Mouse (Mus musculus): Measurements from ENCODE around the gene Ier3. TPM values are rescaled to one million over a fixed set of nuclear protein-coding genes. Genes with fewer than 3 reads are reported as not detected.
A peak's percentile ranks its signal among the peaks of the same experiment; 100 is the strongest.

Ier3 gene
- polyA plus RNA-seq, 2 experiments from 2014 or later = 0.60 TPM

DNA sequence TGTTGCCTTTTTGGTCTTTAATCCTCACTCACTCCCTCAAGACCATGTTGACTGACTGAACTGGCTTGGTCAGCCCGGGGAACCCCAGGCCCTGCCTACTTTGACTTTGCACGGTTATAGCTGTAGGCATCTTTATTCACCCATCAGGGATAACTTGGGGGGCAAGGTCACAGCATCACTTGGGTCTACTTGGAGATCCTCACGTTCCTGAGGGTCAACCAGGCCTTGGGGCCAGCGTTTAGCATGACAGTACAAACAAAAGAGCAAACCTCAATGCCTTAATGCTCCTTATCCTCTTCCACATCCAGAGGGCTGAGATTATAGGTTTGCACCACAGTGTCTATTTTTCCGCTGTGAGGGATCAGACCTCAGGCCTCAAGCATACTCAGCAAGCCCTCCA lies 9.2 kb upstream of the Ier3 start:
- no peak for ATAC-seq

- ATAC-seq = no peak
Measured at GRCm38 (mm10) chr17:35812736-35813135, 8.7 kb upstream of the Ier3 start.

DNA sequence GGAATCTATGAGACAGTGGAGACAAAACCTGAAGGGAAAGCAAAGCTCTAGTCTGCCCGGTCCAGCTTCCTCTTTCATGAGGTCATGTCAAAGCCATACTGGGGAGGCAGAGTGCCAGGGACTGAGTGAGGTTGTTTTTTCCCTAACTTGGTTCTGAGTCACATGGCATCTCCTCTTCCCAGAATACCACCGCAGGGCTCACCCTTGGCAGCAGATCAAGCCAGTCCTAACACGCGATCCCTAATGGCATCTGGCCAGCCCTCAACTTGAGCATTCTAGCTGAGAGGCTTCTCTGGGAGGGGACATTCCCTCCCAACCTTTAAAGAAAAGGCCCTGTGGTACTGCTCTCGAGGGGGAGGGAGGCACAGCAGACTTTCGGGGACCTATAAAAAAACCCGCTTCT lies 8.2 kb upstream of the Ier3 start:
- no peak for ATAC-seq

DNA sequence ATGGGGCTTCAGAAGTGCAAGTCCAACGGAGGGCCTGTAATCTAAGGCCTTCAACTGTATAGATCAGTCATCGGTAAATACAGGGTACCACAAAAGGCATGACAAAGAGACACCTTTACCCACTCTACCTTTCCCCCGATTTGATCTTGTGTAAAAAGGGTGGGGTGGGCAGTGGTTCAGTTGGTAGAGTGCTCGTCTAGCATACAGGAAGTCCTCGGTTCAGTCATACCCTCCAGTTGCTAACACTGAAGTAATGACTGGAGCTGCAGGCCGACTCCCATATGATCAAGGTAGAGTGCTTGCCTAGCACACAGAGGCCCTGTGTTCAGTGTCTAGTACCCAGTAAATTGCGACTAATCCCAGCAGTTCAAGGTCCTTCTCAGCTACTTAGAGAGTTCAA lies 7.8 kb upstream of the Ier3 start:
- ATAC-seq = peak; percentile 68

DNA sequence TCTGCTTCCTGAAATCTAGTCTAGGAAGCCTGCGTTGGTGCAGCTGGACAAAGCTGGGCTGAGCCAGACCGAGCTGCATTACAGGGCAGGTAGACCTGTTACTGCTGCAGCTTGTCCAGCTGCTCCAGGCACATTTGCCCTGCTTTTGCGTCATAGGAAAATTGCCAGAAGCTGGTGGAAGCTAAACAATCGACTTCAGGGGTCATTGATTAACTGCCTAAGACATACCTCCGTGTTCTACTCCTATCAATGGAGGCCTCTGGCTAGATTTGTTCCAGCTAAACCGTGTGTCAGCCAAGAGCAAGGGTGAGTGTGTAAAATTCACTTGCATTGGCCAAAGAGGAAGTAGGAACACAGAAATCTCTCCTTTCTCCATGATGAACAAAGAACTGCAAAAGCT lies 6.8 kb upstream of the Ier3 start:
- no peak for ATAC-seq

DNA sequence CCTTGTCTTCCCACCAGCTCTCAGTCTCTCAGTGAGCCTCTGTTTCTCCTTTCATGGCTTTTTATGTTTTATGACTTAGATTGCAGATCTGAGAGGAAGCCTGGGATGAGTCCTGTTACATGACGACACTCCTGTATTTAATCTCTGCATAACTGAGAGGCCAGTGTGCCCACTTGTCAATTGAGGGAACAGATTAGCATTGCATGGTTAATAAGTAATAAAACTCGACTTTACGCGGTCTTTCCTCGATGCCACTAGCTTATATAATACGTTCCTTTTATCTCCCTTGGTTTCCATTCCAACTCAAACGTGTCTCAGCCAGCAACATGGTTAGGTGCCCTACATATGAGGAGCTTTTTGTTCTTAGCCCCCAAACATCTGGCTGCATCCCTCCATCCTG lies 5.6 kb upstream of the Ier3 start:
- ATAC-seq = no peak

- ATAC-seq = no peak
Measured at GRCm38 (mm10) chr17:35816686-35817085, 4.8 kb upstream of the Ier3 start.

DNA sequence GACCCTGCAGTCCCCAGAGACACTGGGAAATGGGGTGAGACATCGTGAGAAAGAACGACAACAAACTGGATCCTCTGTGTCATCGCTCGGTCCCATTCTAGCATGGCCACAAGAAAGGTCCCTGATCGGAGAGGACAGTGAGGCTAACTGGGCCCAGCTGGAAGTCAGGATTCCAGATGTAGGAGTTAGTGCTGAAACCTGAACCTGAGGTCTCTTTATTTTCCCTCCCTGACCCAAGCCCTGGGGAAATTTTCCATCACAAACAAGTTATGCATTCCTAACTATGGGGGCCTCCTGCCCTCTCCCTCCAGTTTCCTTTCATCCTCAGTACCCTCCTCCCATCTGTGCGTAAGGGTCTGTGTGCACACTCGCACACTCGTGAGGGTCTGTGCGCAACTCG lies 4.3 kb upstream of the Ier3 start:
- ATAC-seq = no peak

- no peak for ATAC-seq
Measured at GRCm38 (mm10) chr17:35820111-35820510, 1.4 kb upstream of the Ier3 start.

DNA sequence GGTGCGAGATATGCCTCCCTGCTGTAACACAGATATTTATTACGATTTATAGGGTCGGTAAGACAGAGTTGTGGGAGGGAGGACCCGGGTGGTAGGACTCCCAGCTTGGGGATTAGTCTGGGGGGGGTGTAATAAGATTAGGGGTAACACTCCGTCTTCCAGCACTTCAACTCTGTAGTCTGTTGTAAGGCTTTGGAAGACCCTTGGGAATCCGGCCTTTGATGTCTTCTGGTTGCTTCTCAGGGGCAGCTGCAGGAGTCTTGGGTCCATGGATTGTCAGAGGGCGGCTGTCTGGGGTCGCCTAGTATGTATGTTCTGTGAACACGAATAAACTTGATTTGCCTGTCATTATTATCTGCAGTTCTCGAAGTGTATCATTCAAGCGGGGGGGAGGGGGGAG lies 1.1 kb downstream of the Ier3 start:
- no peak for ATAC-seq

DNA sequence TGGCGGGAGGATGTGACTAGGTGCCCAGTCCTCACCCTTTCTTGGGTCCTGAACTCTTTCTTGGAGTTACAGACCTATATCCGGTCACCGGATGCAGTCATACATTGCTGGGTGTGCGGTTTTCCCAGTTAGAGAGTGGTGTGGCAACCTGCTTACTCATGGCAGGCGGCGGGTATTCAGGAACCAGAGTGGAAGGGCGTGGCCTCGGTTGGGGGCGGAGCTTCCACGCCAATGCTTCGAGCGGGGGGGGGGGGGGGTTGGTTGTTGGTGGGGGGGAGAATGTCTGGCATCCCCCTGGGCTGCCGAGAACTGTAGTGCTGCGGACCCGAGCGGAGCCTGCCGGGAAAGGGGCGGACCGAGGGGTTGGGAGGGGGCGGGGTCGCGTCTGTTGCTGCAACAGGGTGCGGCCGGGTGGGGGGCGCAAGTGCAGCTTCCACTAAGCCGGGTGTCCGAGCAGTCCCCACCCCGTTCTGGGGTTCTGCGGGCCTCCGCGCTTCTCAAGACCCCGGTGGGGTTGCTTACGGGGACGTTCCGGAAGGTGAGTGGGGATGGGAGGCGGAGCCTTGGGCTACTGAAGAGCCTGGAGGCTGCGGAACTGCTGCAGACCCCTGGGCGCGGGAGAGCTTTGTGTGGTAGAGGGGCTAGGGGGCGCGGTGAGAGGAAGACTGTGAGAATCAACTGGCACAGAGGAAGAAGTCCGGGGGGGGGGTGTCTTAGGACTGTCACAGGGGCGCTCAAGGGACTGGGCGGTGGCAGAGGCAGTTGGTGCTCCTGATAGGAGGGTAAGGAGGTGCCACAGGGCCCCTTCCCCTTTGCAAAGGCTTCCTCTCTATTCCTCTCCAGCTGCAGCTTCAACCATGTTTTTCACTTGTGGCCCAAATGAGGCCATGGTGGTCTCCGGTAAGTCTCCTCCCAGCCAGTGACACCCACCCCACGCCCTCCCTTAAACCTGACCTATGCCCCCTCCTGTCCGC lies 1.8 kb downstream of the Ier3 start, which contains the start of gene Flot1:
Flot1 (plus strand) TSS at position 267 of the 974 bp plus-strand sequence.
- peak; percentile 76 for ATAC-seq

DNA sequence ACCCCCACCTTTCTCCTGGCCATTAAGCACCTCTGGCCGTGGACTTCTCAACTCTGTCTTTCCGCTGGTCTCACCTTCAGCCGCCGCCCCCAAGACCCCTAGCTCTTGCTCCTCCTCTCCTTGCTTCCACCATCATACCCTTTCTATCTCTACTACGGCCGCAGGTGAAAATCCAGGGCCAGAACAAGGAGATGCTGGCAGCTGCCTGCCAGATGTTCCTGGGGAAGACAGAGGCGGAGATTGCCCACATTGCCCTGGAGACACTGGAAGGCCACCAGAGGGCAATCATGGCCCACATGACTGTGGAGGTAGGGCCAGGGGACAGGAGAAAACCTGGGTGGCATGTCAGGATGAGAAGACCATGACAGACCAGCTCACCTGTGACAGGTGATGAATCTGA lies 2.9 kb downstream of the Ier3 start:
- ATAC-seq = no peak

DNA sequence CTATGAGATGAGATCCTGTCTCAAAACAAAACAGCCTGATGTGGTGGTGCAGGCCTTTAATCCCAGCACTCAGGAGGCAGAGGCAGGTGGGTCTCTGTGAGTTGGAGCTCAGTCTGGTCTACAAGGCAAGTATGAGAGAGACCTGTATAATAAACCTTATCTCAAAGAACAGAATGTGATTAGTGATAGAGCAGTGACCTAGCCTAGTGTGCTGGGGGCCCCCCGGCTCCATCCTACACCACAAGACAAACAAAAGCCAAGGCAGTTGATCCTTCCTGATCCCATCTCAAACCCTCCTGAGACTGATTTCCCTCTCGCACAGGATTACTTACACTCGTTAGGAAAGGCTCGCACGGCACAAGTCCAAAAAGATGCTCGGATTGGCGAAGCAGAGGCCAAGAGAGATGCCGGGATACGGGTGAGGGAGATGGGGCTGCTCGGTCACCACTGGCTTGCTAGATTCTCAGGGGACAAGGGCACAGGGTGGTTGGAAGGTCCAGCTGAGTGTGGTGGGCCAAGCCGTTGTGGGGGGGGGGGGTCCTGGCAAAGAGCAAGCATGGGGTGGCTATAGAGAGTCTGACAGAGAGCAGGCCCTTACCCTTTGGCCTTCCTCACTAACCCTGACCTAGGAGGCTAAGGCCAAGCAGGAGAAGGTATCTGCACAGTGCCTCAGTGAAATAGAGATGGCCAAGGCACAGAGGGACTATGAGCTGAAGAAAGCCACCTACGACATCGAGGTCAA lies 3.8 kb downstream of the Ier3 start:
- ATAC-seq = no peak

DNA sequence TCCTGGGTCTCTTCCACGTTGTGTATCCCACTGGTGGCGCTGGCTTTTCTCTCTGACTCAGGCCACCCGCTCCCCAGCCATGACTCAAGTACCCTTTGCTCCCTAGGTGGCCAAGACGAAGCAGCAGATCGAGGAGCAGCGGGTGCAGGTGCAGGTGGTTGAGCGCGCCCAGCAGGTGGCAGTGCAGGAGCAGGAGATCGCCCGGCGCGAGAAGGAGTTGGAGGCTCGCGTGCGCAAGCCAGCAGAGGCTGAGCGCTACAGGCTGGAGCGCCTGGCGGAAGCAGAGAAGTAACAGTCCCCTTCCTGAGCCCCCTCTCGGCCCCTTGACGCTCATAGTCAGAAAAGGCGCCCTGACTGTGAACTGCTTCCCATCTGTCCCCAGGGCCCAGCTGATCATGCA lies 8.3 kb downstream of the Ier3 start:
- peak; percentile 93 for ATAC-seq

DNA sequence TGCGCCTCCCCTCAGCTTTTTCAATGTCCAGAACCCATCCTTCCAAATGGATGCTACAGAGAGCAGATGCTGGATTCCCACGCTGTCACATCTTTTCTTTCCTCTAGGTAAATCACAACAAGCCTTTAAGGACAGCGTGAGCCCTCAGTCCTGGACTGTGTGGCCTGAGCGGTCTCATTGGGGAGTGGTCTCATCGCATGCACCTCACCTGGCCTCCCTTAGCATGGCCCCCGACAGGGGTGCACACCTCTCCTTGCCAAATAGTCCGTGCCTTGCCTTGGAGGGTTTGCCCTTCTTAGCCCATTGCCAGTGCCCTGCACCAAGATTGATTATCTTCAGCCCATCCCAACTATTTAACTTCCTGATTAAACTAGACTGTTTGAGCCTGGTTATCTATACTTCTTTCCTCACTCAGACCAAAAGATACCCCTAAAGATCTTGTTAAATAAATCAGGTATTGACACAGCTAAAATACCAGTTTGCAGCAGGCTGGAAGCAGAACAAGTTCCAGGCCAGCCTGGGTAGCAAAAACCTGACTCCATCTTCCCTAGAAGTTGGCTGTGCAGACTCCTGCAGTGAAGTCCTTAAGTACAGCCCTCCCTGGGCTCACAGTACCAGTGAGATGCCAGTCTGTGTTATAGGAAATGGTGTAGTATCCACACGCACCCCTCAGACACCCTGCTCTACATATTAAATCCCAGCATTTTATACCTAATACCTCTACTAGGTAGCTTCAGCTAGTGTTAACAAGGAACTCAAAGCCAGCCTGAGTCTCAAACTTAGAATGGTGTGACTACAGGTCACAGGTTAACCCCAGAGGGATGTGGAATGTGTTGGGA lies 11.1 kb downstream of the Ier3 start:
- ATAC-seq = no peak

- no peak for ATAC-seq
Measured at GRCm38 (mm10) chr17:35833239-35833751, 11.8 kb downstream of the Ier3 start.

GRCm38 (mm10) chr17:35833894-35834293 lies 12.4 kb downstream of the Ier3 start:
- no peak for ATAC-seq

GRCm38 (mm10) chr17:35834696-35835422 lies 13.4 kb downstream of the Ier3 start:
- ATAC-seq = no peak

- ATAC-seq = no peak
Measured at GRCm38 (mm10) chr17:35835424-35836140, 14.1 kb downstream of the Ier3 start.

- ATAC-seq = no peak
Measured at GRCm38 (mm10) chr17:35836178-35836965, 14.9 kb downstream of the Ier3 start.

All from activated CD4-positive, CD25-positive, alpha-beta regulatory T cell, adult 4 months (primary cell).